Mouse (Mus musculus): Measurements from ENCODE around the gene Lnx2. TPM values are rescaled to one million over a fixed set of nuclear protein-coding genes. Genes with fewer than 3 reads are reported as not detected.
A peak's percentile ranks its signal among the peaks of the same experiment; 100 is the strongest.

Gene Lnx2
- polyA plus RNA-seq, 1 experiment from 2014 or later, result 18.3 TPM

DNA sequence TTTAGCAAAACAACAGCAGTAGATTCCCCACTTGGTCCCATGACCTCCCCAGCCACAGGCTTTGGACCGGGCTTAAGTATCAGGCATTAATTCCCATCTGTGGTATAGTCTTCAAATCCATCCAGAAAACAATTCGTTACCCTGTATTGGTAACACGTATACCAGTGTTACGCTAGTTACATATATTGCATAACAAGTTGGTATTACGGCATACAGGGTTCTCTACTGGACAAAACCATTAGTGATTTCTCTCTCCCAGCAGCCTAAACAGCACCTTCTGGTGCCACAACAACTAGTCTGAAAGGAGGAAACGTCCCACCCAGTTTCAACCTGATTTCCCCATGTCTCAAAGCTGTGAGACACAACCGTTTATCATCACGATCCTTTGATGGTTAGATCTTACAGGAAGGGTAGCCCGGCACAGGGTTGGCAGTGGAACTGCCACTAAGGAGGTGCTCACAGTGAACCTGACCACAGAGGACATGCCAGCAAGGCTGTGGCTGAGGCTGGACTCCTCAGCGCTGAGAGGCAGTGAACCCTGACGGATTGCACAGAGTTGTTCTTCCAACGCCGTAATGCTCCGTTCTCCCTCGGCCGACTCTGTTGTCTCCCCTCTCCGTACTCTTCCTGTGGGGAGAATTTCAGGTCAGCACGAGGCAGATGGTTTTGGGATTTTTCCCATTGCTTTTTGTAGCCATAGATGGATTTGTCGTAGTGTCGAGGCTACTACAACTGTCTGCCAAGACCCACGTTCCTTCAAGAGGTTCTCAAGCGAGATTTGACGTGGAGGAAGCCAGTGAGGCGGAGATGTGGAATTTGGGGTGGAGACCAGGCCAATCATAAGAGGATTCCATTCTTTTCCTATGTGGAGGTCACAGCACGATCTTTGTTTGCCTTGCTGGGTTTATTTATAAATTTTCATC lies 102.3 kb downstream of the Lnx2 start:
- no peak overlapping the region for H3K4me3 ChIP-seq (replicated peaks; ENCODE audit: low read length)
- H3K27ac ChIP-seq (ENCODE audit: low read length), result peak overlapping the region; percentile 20; the same call in 1 of the 2 replicates
- H3K27me3 ChIP-seq (ENCODE audit: control insufficient read depth, insufficient read depth, low read length), result no peaks in the 10 kb centered on the region
- no peaks in the 10 kb centered on the region for H3K9me3 ChIP-seq (replicated peaks; ENCODE audit: control insufficient read depth, low read length)
- no peak for ATAC-seq (ENCODE audit: insufficient read depth, low FRiP score)
- no peaks in the 10 kb centered on the region for H3K4me1 ChIP-seq (ENCODE audit: control insufficient read depth, insufficient read depth, low read length)
- H3K9ac ChIP-seq (ENCODE audit: low read length), result no peak overlapping the region
- 60% methylated on average over 25 of the region's 25 CpGs for WGBS
- no peaks in the 10 kb centered on the region for H3K36me3 ChIP-seq (ENCODE audit: control insufficient read depth, insufficient read depth, low read length)
- H3K4me2 ChIP-seq (ENCODE audit: low read depth, low read length), result peak overlapping the region; percentile 20; the same call in 1 of the 2 replicates

DNA sequence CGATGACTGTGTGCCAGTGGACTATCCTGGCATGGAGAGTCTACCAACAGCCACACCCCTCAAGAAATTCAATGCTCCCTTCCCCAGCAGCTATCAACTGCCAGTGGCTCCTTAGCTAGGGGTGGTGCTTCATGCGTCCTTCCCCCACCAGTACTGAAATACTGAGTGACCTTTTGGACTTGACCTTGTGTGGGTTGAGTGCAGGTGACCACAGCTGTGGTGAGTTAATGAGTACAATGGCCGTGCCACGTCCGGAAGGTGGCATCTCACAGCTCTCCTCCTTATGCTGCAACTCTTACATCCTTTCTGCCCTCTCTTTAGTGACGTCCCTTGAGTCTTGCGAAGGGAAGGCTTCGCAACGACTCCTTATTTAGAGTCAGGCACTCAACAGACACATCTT lies 103.0 kb downstream of the Lnx2 start:
- Histone ChIP-seq H3K27ac (ENCODE audit: low read length) (no peak overlapping the region), H3K9ac (ENCODE audit: low read length) (no peak overlapping the region), H3K27me3 (ENCODE audit: control insufficient read depth, insufficient read depth, low read length) (no peaks in the 10 kb centered on the region), H3K9me3 (replicated peaks; ENCODE audit: control insufficient read depth, low read length) (no peaks in the 10 kb centered on the region), H3K4me1 (ENCODE audit: control insufficient read depth, insufficient read depth, low read length) (no peaks in the 10 kb centered on the region), H3K4me3 (replicated peaks; ENCODE audit: low read length) (no peak overlapping the region), H3K36me3 (ENCODE audit: control insufficient read depth, insufficient read depth, low read length) (no peaks in the 10 kb centered on the region), H3K4me2 (ENCODE audit: low read depth, low read length) (no peak overlapping the region)
- no peak for ATAC-seq (ENCODE audit: insufficient read depth, low FRiP score)
- WGBS, result 86% methylated on average over 9 of the region's 9 CpGs

DNA sequence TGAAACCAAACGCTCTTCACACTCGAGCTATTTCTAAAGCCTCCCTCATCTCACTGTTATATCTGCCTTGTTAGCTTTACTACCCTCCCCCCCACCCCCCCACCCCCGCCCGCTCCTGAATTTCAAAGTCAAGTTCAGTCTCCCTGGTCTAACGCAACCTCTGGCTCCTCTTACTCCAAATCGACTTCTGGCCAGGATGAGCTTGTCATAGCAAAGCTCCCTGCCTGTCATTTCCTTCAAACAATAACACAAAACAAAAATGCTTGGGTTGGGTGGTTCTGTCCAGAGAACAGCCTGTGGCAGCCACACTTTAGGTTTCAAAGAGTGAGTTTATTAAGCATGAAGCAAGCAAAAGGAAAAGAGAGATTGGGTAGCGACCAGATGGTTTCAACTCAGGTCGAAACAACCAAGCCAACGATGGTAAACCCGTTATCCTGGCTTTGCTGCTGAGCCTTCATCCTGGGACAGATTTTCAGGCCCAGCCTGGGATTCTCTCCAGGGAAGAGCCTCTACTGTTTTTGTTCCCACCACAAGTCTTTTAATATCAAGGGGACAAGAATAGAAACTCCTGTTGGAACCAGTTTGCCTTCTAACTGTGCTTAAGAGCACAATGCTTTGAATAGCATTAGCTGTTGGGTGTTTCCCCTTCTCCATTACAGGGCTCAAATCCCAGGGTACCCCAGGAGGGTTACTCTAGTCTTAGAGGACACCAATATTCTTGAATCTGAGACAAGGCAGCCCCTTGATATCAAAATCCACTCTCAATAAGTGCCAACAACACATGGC lies 104.4 kb downstream of the Lnx2 start:
- H3K9ac ChIP-seq (ENCODE audit: low read length), result no peak overlapping the region
- no peak overlapping the region; the same call in 1 of the 2 replicates for H3K27ac ChIP-seq (ENCODE audit: low read length)
- ATAC-seq (ENCODE audit: insufficient read depth, low FRiP score), result no peak
- no peak overlapping the region for H3K4me2 ChIP-seq (ENCODE audit: low read depth, low read length)
- no peaks in the 10 kb centered on the region for H3K36me3 ChIP-seq (ENCODE audit: control insufficient read depth, insufficient read depth, low read length)
- H3K9me3 ChIP-seq (replicated peaks; ENCODE audit: control insufficient read depth, low read length), result no peaks in the 10 kb centered on the region
- no peaks in the 10 kb centered on the region for H3K27me3 ChIP-seq (ENCODE audit: control insufficient read depth, insufficient read depth, low read length)
- 54% methylated on average over 10 of the region's 10 CpGs for WGBS
- no peaks in the 10 kb centered on the region for H3K4me1 ChIP-seq (ENCODE audit: control insufficient read depth, insufficient read depth, low read length)
- no peak overlapping the region for H3K4me3 ChIP-seq (replicated peaks; ENCODE audit: low read length)

DNA sequence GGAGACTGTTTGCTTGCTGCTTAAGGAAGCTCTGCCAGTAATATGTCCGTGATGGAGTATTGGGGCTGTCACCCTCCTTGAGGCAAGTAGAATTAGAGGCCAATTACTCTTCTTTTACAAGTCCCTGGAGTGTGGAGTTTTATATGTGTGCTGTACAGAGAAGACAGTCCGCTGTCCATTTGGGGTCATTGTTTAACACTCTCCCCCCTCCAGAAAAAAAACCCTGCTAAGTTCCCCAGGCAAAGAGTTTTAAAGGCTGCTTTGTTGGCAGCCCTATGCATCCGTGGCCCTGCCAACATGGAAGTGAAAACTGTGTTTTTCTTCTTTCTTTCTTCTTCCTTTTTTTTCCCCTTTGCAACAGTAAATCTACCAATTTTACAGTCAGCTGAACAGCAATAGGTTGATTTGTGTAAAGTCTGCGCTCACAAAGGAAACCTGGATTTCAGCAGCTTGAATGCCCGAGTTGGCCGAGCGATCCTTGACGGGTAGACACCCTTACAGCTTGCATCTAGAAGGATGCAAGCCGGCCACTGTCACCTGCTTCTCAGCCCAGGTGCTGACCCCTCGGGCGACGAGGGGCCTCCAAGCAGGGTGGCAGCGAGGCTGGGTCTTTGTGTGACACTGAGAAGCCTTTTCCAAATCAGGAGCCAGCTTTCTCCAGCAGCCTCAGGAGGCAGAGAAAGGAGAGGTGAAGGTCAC lies 107.5 kb downstream of the Lnx2 start:
- Histone ChIP-seq H3K27me3 (ENCODE audit: control insufficient read depth, insufficient read depth, low read length) (no peaks in the 10 kb centered on the region), H3K4me1 (ENCODE audit: control insufficient read depth, insufficient read depth, low read length) (no peaks in the 10 kb centered on the region), H3K9me3 (replicated peaks; ENCODE audit: control insufficient read depth, low read length) (no peaks in the 10 kb centered on the region), H3K9ac (ENCODE audit: low read length) (no peak overlapping the region), H3K4me2 (ENCODE audit: low read depth, low read length) (no peak overlapping the region), H3K27ac (ENCODE audit: low read length) (no peak overlapping the region), H3K4me3 (replicated peaks; ENCODE audit: low read length) (no peak overlapping the region), H3K36me3 (ENCODE audit: control insufficient read depth, insufficient read depth, low read length) (no peaks in the 10 kb centered on the region)
- WGBS, result 75% methylated on average over 13 of the region's 13 CpGs
- no peak for ATAC-seq (ENCODE audit: insufficient read depth, low FRiP score)

Other genes with a start within 250 kb of the Lnx2 start
- 401 and 513 TPM in 2 replicates for gene Rpl21, start 243.7 kb downstream of the Lnx2 start, polyA plus RNA-seq (2015; fragmentation: Nextera tagmentation; extraction: Ambion mirVana)
- 13.1 and 14.1 TPM in 2 replicates for gene Rasl11a, start 231.5 kb downstream of the Lnx2 start, polyA plus RNA-seq (2015; fragmentation: Nextera tagmentation; extraction: Ambion mirVana)
- 102 and 109 TPM in 2 replicates for gene Gtf3a, start 127.9 kb downstream of the Lnx2 start, polyA plus RNA-seq (2015; fragmentation: Nextera tagmentation; extraction: Ambion mirVana)
- 24.3 and 29.0 TPM in 2 replicates for gene Mtif3, start 112.8 kb downstream of the Lnx2 start, polyA plus RNA-seq (2015; fragmentation: Nextera tagmentation; extraction: Ambion mirVana)
- 142 and 145 TPM in 2 replicates for gene Polr1d, start 464 bp upstream of the Lnx2 start, polyA plus RNA-seq (2015; fragmentation: Nextera tagmentation; extraction: Ambion mirVana)
- gene Gsx1, start 112.1 kb upstream of the Lnx2 start, polyA plus RNA-seq (2015; fragmentation: Nextera tagmentation; extraction: Ambion mirVana), result not detected in 2 replicates
- 7.5 and 8.1 TPM in 2 replicates for gene Pdx1, start 193.4 kb upstream of the Lnx2 start, polyA plus RNA-seq (2015; fragmentation: Nextera tagmentation; extraction: Ambion mirVana)
- 2.5 and 3.4 TPM in 2 replicates for gene Cdx2, start 230.7 kb upstream of the Lnx2 start, polyA plus RNA-seq (2015; fragmentation: Nextera tagmentation; extraction: Ambion mirVana)
- 0.31 TPM in 1 of 2 replicates, not detected in the other for gene Urad, start 245.9 kb upstream of the Lnx2 start, polyA plus RNA-seq (2015; fragmentation: Nextera tagmentation; extraction: Ambion mirVana)